Mouse (Mus musculus) kidney, adult 2 months (tissue): ENCODE results near the gene Tradd.

ENCODE experiments used
- CTCF ChIP-seq: fragments of 200-500 bp; conservative IDR thresholded peaks from 2 replicates; pipeline ENCODE4 v1.5.1; 2011; ENCODE audit warnings: low read depth, mild to moderate bottlenecking, control low read depth, low read length, moderate library complexity, mixed read lengths; ENCODE audit not compliant: insufficient read depth, insufficient read length
- POLR2A ChIP-seq: fragments of 200-500 bp; IDR thresholded peaks from one replicate; pipeline ENCODE4 v1.6.1; 2011; ENCODE audit warnings: low read depth, low read length, control low read depth

DNA sequence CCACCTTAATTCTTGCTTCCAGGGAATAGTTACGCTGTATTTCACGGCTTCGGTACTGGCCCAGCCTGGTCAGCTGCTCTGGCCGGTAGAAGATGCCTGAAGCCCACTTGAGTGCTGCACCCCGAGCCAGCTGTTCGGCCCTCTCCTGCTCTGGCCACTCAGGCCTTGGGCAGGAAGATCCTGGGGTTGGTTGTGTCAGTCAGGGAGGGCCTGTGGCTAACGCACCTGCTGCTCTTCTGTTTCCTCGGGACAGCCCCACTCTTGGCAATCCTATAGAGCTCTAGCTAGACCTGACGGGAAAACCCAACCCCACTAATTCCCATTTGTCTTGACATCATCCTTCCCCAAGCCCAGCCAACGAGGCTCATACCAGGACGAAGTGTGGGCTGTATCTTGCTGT, 30.8 kb upstream of the Tradd start:
- TF ChIP-seq CTCF: no peak
- TF ChIP-seq POLR2A: no peak
